Mouse (Mus musculus): ENCODE data around the gene Clec4a4. TPM values are rescaled to one million over a fixed set of nuclear protein-coding genes. Genes with fewer than 3 reads are reported as not detected.

The Clec4a4 gene
- total and polyA plus RNA-seq, 2 experiments from 2014 or later, result not detected

DNA sequence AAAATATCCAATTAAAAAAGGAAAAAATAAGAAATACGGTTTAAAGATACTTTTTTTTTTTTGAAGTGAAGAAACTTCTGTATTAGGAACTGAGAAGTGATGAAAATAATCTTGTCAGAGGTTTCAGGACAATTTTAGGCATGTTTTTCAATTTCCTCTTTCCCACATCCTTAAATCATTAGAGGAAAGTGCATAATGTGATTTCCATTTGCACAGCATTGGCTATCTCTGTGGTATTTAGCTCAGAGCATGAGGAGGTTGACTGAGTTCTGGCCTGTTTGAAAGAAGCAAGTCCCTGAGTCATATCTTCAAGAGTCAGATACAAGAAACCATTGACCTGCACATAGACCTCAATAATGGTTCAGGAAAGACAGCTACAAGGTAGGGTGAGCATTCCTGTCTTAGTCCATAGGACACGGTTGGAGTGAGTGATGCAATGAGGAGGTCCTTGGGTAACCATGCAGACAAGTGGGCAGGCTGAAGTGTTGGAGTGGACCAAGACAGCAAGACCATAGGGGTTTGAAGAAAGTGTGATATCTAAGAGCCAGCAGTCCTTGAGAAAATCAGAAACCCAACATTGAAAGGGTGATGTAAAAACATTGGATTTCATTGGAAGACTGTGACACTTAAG lies 59.7 kb downstream of the Clec4a4 start, which contains the start of gene Clec4b1:
Clec4b1 (plus strand) TSS at position 221 of the 631 bp plus-strand sequence.
- H3K4me1 ChIP-seq (ENCODE audit: insufficient read depth, low read length), result no peaks in the 10 kb centered on the region
- H3K4me3 ChIP-seq (ENCODE audit: low read length), result no peak within 1 kb of the TSS
- no peak within 1 kb of the TSS for H3K4me2 ChIP-seq (ENCODE audit: low read depth, low read length)
- no peak within 1 kb of the TSS for H3K27ac ChIP-seq
- H3K36me3 ChIP-seq (ENCODE audit: insufficient read depth, low read length), result no peaks in the 10 kb centered on the region
- H3K27me3 ChIP-seq (ENCODE audit: insufficient read depth, low read length), result no peaks in the 10 kb centered on the region
- 77% methylated on average over 2 of the region's 2 CpGs for WGBS
- TF ChIP-seq CTCF (IDR thresholded peaks at IDR 0.05; ENCODE audit: low read depth), result no peak
- DNase-seq (ENCODE audit: low spot score) (no peak), ATAC-seq (no peak)
- H3K9me3 ChIP-seq (ENCODE audit: low read length), result no peaks in the 10 kb centered on the region
- no peak within 1 kb of the TSS for H3K9ac ChIP-seq (replicated peaks; ENCODE audit: low read length)

Other genes with a start within 250 kb of the Clec4a4 start
- 108 and 129 TPM in 2 replicates for gene Slc2a3, start 188.7 kb upstream of the Clec4a4 start, total RNA-seq (2014; rRNA removed)
- 48.9 and 49.7 TPM in 2 replicates for gene Slc2a3, start 188.7 kb upstream of the Clec4a4 start, polyA plus RNA-seq (2015; fragmentation: Nextera tagmentation; extraction: Ambion mirVana)
- gene Foxj2, start 170.5 kb upstream of the Clec4a4 start, total RNA-seq (2014; rRNA removed), result 20.1 and 32.5 TPM in 2 replicates
- gene Foxj2, start 170.5 kb upstream of the Clec4a4 start, polyA plus RNA-seq (2015; fragmentation: Nextera tagmentation; extraction: Ambion mirVana), result 5.9 and 6.9 TPM in 2 replicates
- 1.3 and 2.2 TPM in 2 replicates for gene C3ar1, start 134.2 kb upstream of the Clec4a4 start, total RNA-seq (2014; rRNA removed)
- gene C3ar1, start 134.2 kb upstream of the Clec4a4 start, polyA plus RNA-seq (2015; fragmentation: Nextera tagmentation; extraction: Ambion mirVana), result 1.4 and 1.5 TPM in 2 replicates
- gene Necap1, start 115.9 kb upstream of the Clec4a4 start, total RNA-seq (2014; rRNA removed), result 119 and 121 TPM in 2 replicates
- 158 and 162 TPM in 2 replicates for gene Necap1, start 115.9 kb upstream of the Clec4a4 start, polyA plus RNA-seq (2015; fragmentation: Nextera tagmentation; extraction: Ambion mirVana)
- gene Clec4a1, start 68.5 kb upstream of the Clec4a4 start, total RNA-seq (2014; rRNA removed), result 0.18 and 0.63 TPM in 2 replicates
- gene Clec4a1, start 68.5 kb upstream of the Clec4a4 start, polyA plus RNA-seq (2015; fragmentation: Nextera tagmentation; extraction: Ambion mirVana), result 1.5 and 1.6 TPM in 2 replicates
- 0.14 and 0.78 TPM in 2 replicates for gene Clec4a3, start 37.9 kb upstream of the Clec4a4 start, total RNA-seq (2014; rRNA removed)
- gene Clec4a3, start 37.9 kb upstream of the Clec4a4 start, polyA plus RNA-seq (2015; fragmentation: Nextera tagmentation; extraction: Ambion mirVana), result 1.5 and 1.7 TPM in 2 replicates
- gene Clec4b1, start 59.6 kb downstream of the Clec4a4 start, total RNA-seq (2014; rRNA removed), result not detected in 2 replicates
- not detected in 2 replicates for gene Clec4b1, start 59.6 kb downstream of the Clec4a4 start, polyA plus RNA-seq (2015; fragmentation: Nextera tagmentation; extraction: Ambion mirVana)
- 0.89 TPM in 1 of 2 replicates, not detected in the other for gene Clec4a2, start 116.1 kb downstream of the Clec4a4 start, total RNA-seq (2014; rRNA removed)
- gene Clec4a2, start 116.1 kb downstream of the Clec4a4 start, polyA plus RNA-seq (2015; fragmentation: Nextera tagmentation; extraction: Ambion mirVana), result 1.3 and 2.2 TPM in 2 replicates
- not detected in 2 replicates for gene Clec4b2, start 182.5 kb downstream of the Clec4a4 start, total RNA-seq (2014; rRNA removed)
- not detected in 2 replicates for gene Clec4b2, start 182.5 kb downstream of the Clec4a4 start, polyA plus RNA-seq (2015; fragmentation: Nextera tagmentation; extraction: Ambion mirVana)
- gene Clec4n, start 239.5 kb downstream of the Clec4a4 start, total RNA-seq (2014; rRNA removed), result 0.29 and 8.7 TPM in 2 replicates
- 0.72 and 1.7 TPM in 2 replicates for gene Clec4n, start 239.5 kb downstream of the Clec4a4 start, polyA plus RNA-seq (2015; fragmentation: Nextera tagmentation; extraction: Ambion mirVana)

Data from hindbrain, postnatal 0 days (tissue).